11 mouse cellular contexts compared by ENCODE assay signal in the genomic region with DNA sequence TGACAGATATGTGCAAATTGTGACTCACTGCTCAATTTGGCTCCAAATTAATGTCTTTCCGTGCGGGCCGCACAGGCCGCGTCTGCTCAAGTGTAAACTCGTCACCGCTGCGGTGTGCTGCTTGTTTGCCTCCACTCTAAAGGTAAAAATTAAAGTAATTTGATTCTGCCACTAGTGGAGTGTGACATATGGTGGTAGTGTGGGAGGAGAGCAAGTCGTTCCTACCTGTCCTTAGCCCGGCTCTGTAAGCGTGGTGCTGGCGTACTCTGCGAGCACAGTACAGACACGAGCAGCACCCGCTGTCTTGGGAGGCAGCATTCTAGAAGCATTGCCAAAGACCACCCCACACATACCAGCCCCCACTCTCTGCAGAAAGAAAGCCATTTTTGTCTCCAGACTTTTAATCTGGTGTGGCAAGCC.
A peak's percentile ranks its signal among the peaks of the same experiment; 100 is the strongest.
DNase-seq lines count a peak whose midpoint lies in the region; ATAC-seq lines count a peak whose summit lies in the region.
"Had no signal": no experiment of that assay in that cellular context is flagged by ENCODE, and none has a peak within 500 bp of the region (broad histone marks: within the 10 kb centered on the region; RNA-seq: fewer than 3 reads in every experiment).

No protein-coding gene starts in this region.

- H3K36me3 ChIP-seq in hindbrain, embryonic 16.5 days (ENCODE audit: control insufficient read depth, insufficient read depth, low read length): no peaks in the 10 kb centered on the region
- H3K36me3 ChIP-seq in neural tube, embryonic 14.5 days (ENCODE audit: control insufficient read depth, insufficient read depth, low read length): no peaks in the 10 kb centered on the region
- H3K36me3 ChIP-seq: limb, embryonic 13.5 days had no signal

- no peaks in the 10 kb centered on the region for H3K9me3 ChIP-seq in hindbrain, embryonic 16.5 days (ENCODE audit: control insufficient read depth, low read length)
- H3K9me3 ChIP-seq in neural tube, embryonic 14.5 days (ENCODE audit: control insufficient read depth, low read length): no peaks in the 10 kb centered on the region
- H3K9me3 ChIP-seq: limb, embryonic 13.5 days had no signal

- DNase-seq in brain, embryonic 18.5 days (ENCODE audit: low read depth, low spot score): peak; percentile 67
- peak; percentile 58 to 75 for DNase-seq in cerebellum, postnatal 10 days
- DNase-seq in gastrocnemius, postnatal 10 days: no peak
- DNase-seq in kidney, postnatal 4 days: no peak
- no peak for DNase-seq in urinary bladder, postnatal 25 days (ENCODE audit: low spot score)
- DNase-seq in adrenal gland, postnatal 25 days: no peak
- DNase-seq: gastrocnemius, adult 2 months had no signal

- no peaks in the 10 kb centered on the region for H3K27me3 ChIP-seq in hindbrain, embryonic 16.5 days (replicated peaks; ENCODE audit: control insufficient read depth, insufficient read depth, low read length)
- no peaks in the 10 kb centered on the region for H3K27me3 ChIP-seq in neural tube, embryonic 14.5 days (ENCODE audit: control insufficient read depth, insufficient read depth, low read length)
- H3K27me3 ChIP-seq: limb, embryonic 13.5 days had no signal

- peaks cover 29% of the 10 kb centered on the region for H3K4me1 ChIP-seq in hindbrain, embryonic 16.5 days (ENCODE audit: control insufficient read depth, insufficient read depth, low read depth, low read length)
- H3K4me1 ChIP-seq in neural tube, embryonic 14.5 days (ENCODE audit: control insufficient read depth, insufficient read depth, low read length): peaks cover 26% of the 10 kb centered on the region

- no peak overlapping the region for H3K4me2 ChIP-seq in hindbrain, embryonic 16.5 days (ENCODE audit: low read length)
- no peak overlapping the region for H3K4me2 ChIP-seq in neural tube, embryonic 14.5 days (ENCODE audit: low read depth, low read length)
- H3K4me2 ChIP-seq: limb, embryonic 13.5 days had no signal

- no peak overlapping the region for H3K4me3 ChIP-seq in hindbrain, embryonic 16.5 days (ENCODE audit: low read length)
- H3K4me3 ChIP-seq in neural tube, embryonic 14.5 days (ENCODE audit: low read depth, low read length): no peak overlapping the region
- H3K4me3 ChIP-seq: gastrocnemius, adult 2 months; limb, embryonic 13.5 days had no signal

- H3K27ac ChIP-seq in hindbrain, embryonic 16.5 days (ENCODE audit: low read depth, low read length): peak overlapping the region; percentile 26; the same call in 1 of the 2 replicates
- 0 out of 2 replicates have a peak overlapping the region, but pooled peaks have one; percentile 28 for H3K27ac ChIP-seq in neural tube, embryonic 14.5 days (ENCODE audit: low read depth, low read length)
- H3K27ac ChIP-seq: gastrocnemius, adult 2 months; limb, embryonic 13.5 days had no signal

- 55% methylated on average over 15 of the region's 15 CpGs for WGBS in hindbrain, embryonic 16.5 days
- WGBS in neural tube, embryonic 14.5 days: 55% methylated on average over 15 of the region's 15 CpGs

- ATAC-seq in hindbrain, embryonic 16.5 days: peak; percentile 75
- peak; percentile 49; the same call in 1 of the 2 replicates for ATAC-seq in neural tube, embryonic 14.5 days (ENCODE audit: low read depth)
- ATAC-seq: inflammation-experienced regulatory T-cells, adult 6 months had no signal

- no peak overlapping the region for H3K9ac ChIP-seq in hindbrain, embryonic 16.5 days (ENCODE audit: low read depth, low read length)
- 0 out of 2 replicates have a peak overlapping the region, but pooled peaks have one; percentile 21 for H3K9ac ChIP-seq in neural tube, embryonic 14.5 days (replicated peaks; ENCODE audit: low read depth, low read length)
- H3K9ac ChIP-seq: limb, embryonic 13.5 days had no signal

Comparison
In these comparisons a context has a peak if more than half of its experiments do, and no peak if none do; other contexts are left out.
1. DNase-seq: peak in brain, embryonic 18.5 days (single experiment) and cerebellum, postnatal 10 days (2 of 2); none in gastrocnemius, postnatal 10 days (single experiment), kidney, postnatal 4 days (0 of 2), urinary bladder, postnatal 25 days (single experiment) and adrenal gland, postnatal 25 days (single experiment).